Mouse (Mus musculus): Measurements from ENCODE around the gene Arid5b.
A peak's percentile ranks its signal among the peaks of the same experiment; 100 is the strongest.
"Not testable (repeated sequence)": the region's sequence is repeated elsewhere in the genome, so short reads cannot be mapped to it uniquely, and the experiment has no call there.

Arid5b gene

GRCm38 (mm10) chr10:68104881-68105781 lies 173.4 kb downstream of the Arid5b start:
- DNase-seq, result no peak

GRCm38 (mm10) chr10:68104481-68104880 lies 174.1 kb downstream of the Arid5b start:
- no peak for DNase-seq

GRCm38 (mm10) chr10:68103988-68104387 lies 174.6 kb downstream of the Arid5b start:
- DNase-seq, result no peak

GRCm38 (mm10) chr10:68103078-68103855 lies 175.3 kb downstream of the Arid5b start:
- no peak for DNase-seq

- no peak for DNase-seq
These were observed 176.0 kb downstream of the Arid5b start for GRCm38 (mm10) chr10:68102566-68102965.

GRCm38 (mm10) chr10:68101251-68101650 lies 177.3 kb downstream of the Arid5b start:
- DNase-seq, result no peak

GRCm38 (mm10) chr10:68100506-68100905 lies 178.0 kb downstream of the Arid5b start:
- no peak for DNase-seq

- not testable (repeated sequence) for DNase-seq
These were observed 178.7 kb downstream of the Arid5b start for GRCm38 (mm10) chr10:68099801-68100200.

- no peak for DNase-seq
These were observed 180.5 kb downstream of the Arid5b start for GRCm38 (mm10) chr10:68097821-68098675.

GRCm38 (mm10) chr10:68096395-68096794 lies 182.1 kb downstream of the Arid5b start:
- DNase-seq, result no peak

GRCm38 (mm10) chr10:68095136-68095535 lies 183.4 kb downstream of the Arid5b start:
- no peak for DNase-seq

- DNase-seq, result no peak
These were observed 185.0 kb downstream of the Arid5b start for GRCm38 (mm10) chr10:68093496-68093895.

GRCm38 (mm10) chr10:68091840-68092239 lies 186.7 kb downstream of the Arid5b start:
- DNase-seq, result no peak

- DNase-seq, result no peak
These were observed 187.5 kb downstream of the Arid5b start for GRCm38 (mm10) chr10:68091011-68091410.

GRCm38 (mm10) chr10:68090544-68090943 lies 188.0 kb downstream of the Arid5b start:
- DNase-seq, result no peak

GRCm38 (mm10) chr10:68090197-68090535 lies 188.4 kb downstream of the Arid5b start:
- peak; percentile 67 for DNase-seq

GRCm38 (mm10) chr10:68089435-68090196 lies 188.9 kb downstream of the Arid5b start:
- DNase-seq, result no peak

GRCm38 (mm10) chr10:68087722-68088121 lies 190.8 kb downstream of the Arid5b start:
- DNase-seq, result no peak

- no peak for DNase-seq
These were observed 191.6 kb downstream of the Arid5b start for GRCm38 (mm10) chr10:68086973-68087372.

- DNase-seq, result no peak
These were observed 193.0 kb downstream of the Arid5b start for GRCm38 (mm10) chr10:68085574-68085973.

- DNase-seq, result no peak
These were observed 196.8 kb downstream of the Arid5b start for GRCm38 (mm10) chr10:68081712-68082111.

Data from cerebellum, adult 11-12 months (tissue).